In genomic region chr6:59022621-59023020, GRCm38 (mm10) we compare ENCODE assay signal across 19 mouse cellular contexts. TPM values are rescaled to one million over a fixed set of nuclear protein-coding genes. Genes with fewer than 3 reads are reported as not detected.
DNase-seq lines count a peak whose midpoint lies in the region; ATAC-seq and TF ChIP-seq lines count a peak whose summit lies in the region.
"Had no signal": no experiment of that assay in that cellular context is flagged by ENCODE, and none has a peak within 500 bp of the region (broad histone marks: within the 10 kb centered on the region; RNA-seq: fewer than 3 reads in every experiment).

No protein-coding gene starts in this region.

- H3K9me3 ChIP-seq in heart, embryonic 11.5 days (replicated peaks; ENCODE audit: control insufficient read depth, low read length) = no peaks in the 10 kb centered on the region
- no peaks in the 10 kb centered on the region for H3K9me3 ChIP-seq in kidney, postnatal 0 days (replicated peaks; ENCODE audit: low read length)
- H3K9me3 ChIP-seq in kidney, embryonic 15.5 days (replicated peaks) = no peaks in the 10 kb centered on the region
- H3K9me3 ChIP-seq in intestine, embryonic 16.5 days (ENCODE audit: control insufficient read depth, low read length) = no peaks in the 10 kb centered on the region
- H3K9me3 ChIP-seq: forebrain, embryonic 10.5 days; limb, embryonic 13.5 days; midbrain, embryonic 12.5 days had no signal

- H3K27ac ChIP-seq in heart, embryonic 11.5 days (ENCODE audit: low read depth, low read length) = no peak overlapping the region
- no peak overlapping the region for H3K27ac ChIP-seq in kidney, postnatal 0 days
- H3K27ac ChIP-seq in kidney, embryonic 15.5 days = no peak overlapping the region
- H3K27ac ChIP-seq in intestine, embryonic 16.5 days (ENCODE audit: low read length) = no peak overlapping the region
- H3K27ac ChIP-seq: forebrain, embryonic 10.5 days; limb, embryonic 13.5 days; midbrain, embryonic 12.5 days had no signal

- no peaks in the 10 kb centered on the region for H3K36me3 ChIP-seq in heart, embryonic 11.5 days (ENCODE audit: control insufficient read depth, insufficient read depth, low read length)
- no peaks in the 10 kb centered on the region for H3K36me3 ChIP-seq in kidney, postnatal 0 days (ENCODE audit: insufficient read depth, low read length)
- no peaks in the 10 kb centered on the region for H3K36me3 ChIP-seq in kidney, embryonic 15.5 days
- H3K36me3 ChIP-seq in intestine, embryonic 16.5 days (ENCODE audit: control insufficient read depth, insufficient read depth, low read length) = no peaks in the 10 kb centered on the region
- H3K36me3 ChIP-seq: forebrain, embryonic 10.5 days; limb, embryonic 13.5 days; midbrain, embryonic 12.5 days had no signal

- H3K4me2 ChIP-seq in heart, embryonic 11.5 days = peak overlapping the region; percentile 11
- H3K4me2 ChIP-seq in kidney, postnatal 0 days (ENCODE audit: low read length) = peak overlapping the region; percentile 6; the same call in 1 of the 2 replicates
- no peak overlapping the region for H3K4me2 ChIP-seq in kidney, embryonic 15.5 days
- H3K4me2 ChIP-seq in intestine, embryonic 16.5 days (ENCODE audit: low read depth, low read length) = peak overlapping the region; percentile 31; the same call in 1 of the 2 replicates

- no peak for ATAC-seq in heart, embryonic 11.5 days (replicated peaks; ENCODE audit: insufficient number of reproducible peaks, low FRiP score, low TSS enrichment)
- ATAC-seq in kidney, postnatal 0 days (replicated peaks; ENCODE audit: low FRiP score, low read depth) = no peak
- no peak for ATAC-seq in kidney, embryonic 15.5 days (replicated peaks; ENCODE audit: low FRiP score)
- ATAC-seq in intestine, embryonic 16.5 days = no peak
- ATAC-seq in CD4-positive, CD25-positive, alpha-beta regulatory T cell, adult 4 months = no peak

- no peak for DNase-seq in heart, adult 8-10 months (ENCODE audit: low spot score)
- no peak for DNase-seq in kidney, postnatal 0 days (ENCODE audit: low spot score)
- peak; percentile 53 for DNase-seq in 3T3-L1 (ENCODE audit: low read depth, low spot score)
- DNase-seq in left cerebral cortex, postnatal 4 days = no peak
- DNase-seq: adrenal gland, postnatal 10 days; B cell, adult 2 months; cerebellum, adult 11-12 months; embryo, embryonic 11 days; gastrocnemius, postnatal 14 days; kidney, adult 11 months; layer of hippocampus, postnatal 36 days; thymus, adult 18-20 months had no signal

- intact Hi-C loops in left cerebral cortex, postnatal 4 days (cut with DNase I) = loop anchor here (10.0 kb wide), 1 partner anchor 162 kb away; no protein-coding TSS in a partner anchor

- no peak overlapping the region for H3K4me3 ChIP-seq in heart, embryonic 11.5 days (ENCODE audit: low read depth, low read length)
- H3K4me3 ChIP-seq in kidney, postnatal 0 days (replicated peaks; ENCODE audit: low read depth, low read length) = no peak overlapping the region
- H3K4me3 ChIP-seq in kidney, embryonic 15.5 days (replicated peaks) = no peak overlapping the region
- no peak overlapping the region for H3K4me3 ChIP-seq in intestine, embryonic 16.5 days (ENCODE audit: low read length)
- H3K4me3 ChIP-seq: forebrain, embryonic 10.5 days; limb, embryonic 13.5 days; midbrain, embryonic 12.5 days had no signal

- H3K9ac ChIP-seq in heart, embryonic 11.5 days (ENCODE audit: low read depth, low read length) = no peak overlapping the region
- no peak overlapping the region for H3K9ac ChIP-seq in kidney, postnatal 0 days (ENCODE audit: low read depth, low read length)
- no peak overlapping the region for H3K9ac ChIP-seq in kidney, embryonic 15.5 days
- H3K9ac ChIP-seq in intestine, embryonic 16.5 days (ENCODE audit: low read depth, low read length) = no peak overlapping the region
- H3K9ac ChIP-seq: limb, embryonic 13.5 days; midbrain, embryonic 12.5 days had no signal

- 76% methylated on average over 2 of the region's 2 CpGs for WGBS in heart, embryonic 11.5 days (ENCODE audit: insufficient replicate concordance)
- WGBS in kidney, postnatal 0 days = 62% methylated on average over 2 of the region's 2 CpGs
- WGBS in kidney, embryonic 15.5 days = 85% methylated on average over 2 of the region's 2 CpGs
- 67% methylated on average over 2 of the region's 2 CpGs for WGBS in intestine, embryonic 16.5 days

- H3K4me1 ChIP-seq in heart, embryonic 11.5 days (ENCODE audit: control insufficient read depth, insufficient read depth, low read length) = 0 out of 2 replicates have a peak, but pooled peaks cover 2% of the 10 kb centered on the region
- no peaks in the 10 kb centered on the region for H3K4me1 ChIP-seq in kidney, postnatal 0 days (replicated peaks; ENCODE audit: insufficient read depth, low read length)
- H3K4me1 ChIP-seq in kidney, embryonic 15.5 days = peaks cover 8% of the 10 kb centered on the region; the same call in 1 of the 2 replicates
- H3K4me1 ChIP-seq in intestine, embryonic 16.5 days (ENCODE audit: control insufficient read depth, insufficient read depth, low read length) = peaks cover 3% of the 10 kb centered on the region

- H3K27me3 ChIP-seq in heart, embryonic 11.5 days (ENCODE audit: control insufficient read depth, insufficient read depth, low read length) = no peaks in the 10 kb centered on the region
- no peaks in the 10 kb centered on the region for H3K27me3 ChIP-seq in kidney, postnatal 0 days (ENCODE audit: insufficient read depth, low read length)
- H3K27me3 ChIP-seq in kidney, embryonic 15.5 days = no peaks in the 10 kb centered on the region
- no peaks in the 10 kb centered on the region for H3K27me3 ChIP-seq in intestine, embryonic 16.5 days (replicated peaks; ENCODE audit: control insufficient read depth, insufficient read depth, low read length)
- H3K27me3 ChIP-seq: limb, embryonic 13.5 days; midbrain, embryonic 12.5 days had no signal

- no peak for TF ChIP-seq CTCF in kidney, postnatal 0 days (IDR thresholded peaks at IDR 0.05; ENCODE audit: low read depth)

RNA-seq across cellular contexts. Expression of gene Fam13a, which starts 1.7 kb away (rescaled TPM):
- 6.7 and 10.2 TPM in 2 replicates for polyA plus RNA-seq in heart, embryonic 11.5 days (2014; fragmentation: Nextera tagmentation; extraction: Ambion mirVana)
- total RNA-seq in heart, adult 8-10 months (2022) = 10 to 100 TPM; 23.5 to 28.1 (median 24.4) TPM
- polyA plus RNA-seq in kidney, postnatal 0 days (2015; fragmentation: Nextera tagmentation; extraction: Ambion mirVana) = 13.5 and 15.9 TPM in 2 replicates
- polyA plus RNA-seq in kidney, embryonic 15.5 days (2015; fragmentation: Nextera tagmentation; extraction: Ambion mirVana) = 9.4 and 9.7 TPM in 2 replicates
- 16.1 and 16.8 TPM in 2 replicates for polyA plus RNA-seq in intestine, embryonic 16.5 days (2015; fragmentation: Nextera tagmentation; extraction: Ambion mirVana)
- 10 to 100 TPM in 1 of 2 experiments, 1 to 10 TPM in 1; 10.0 to 12.5 TPM for total RNA-seq in left cerebral cortex, postnatal 4 days (2021)
- under 1 TPM in 1 of 2 experiments, not detected in 1; 0.15 TPM for polyA plus RNA-seq in CD4-positive, CD25-positive, alpha-beta regulatory T cell, adult 4 months (2017; shearing (Covaris generic))
